Mouse (Mus musculus): ENCODE measurements around the gene Npl.

DNA sequence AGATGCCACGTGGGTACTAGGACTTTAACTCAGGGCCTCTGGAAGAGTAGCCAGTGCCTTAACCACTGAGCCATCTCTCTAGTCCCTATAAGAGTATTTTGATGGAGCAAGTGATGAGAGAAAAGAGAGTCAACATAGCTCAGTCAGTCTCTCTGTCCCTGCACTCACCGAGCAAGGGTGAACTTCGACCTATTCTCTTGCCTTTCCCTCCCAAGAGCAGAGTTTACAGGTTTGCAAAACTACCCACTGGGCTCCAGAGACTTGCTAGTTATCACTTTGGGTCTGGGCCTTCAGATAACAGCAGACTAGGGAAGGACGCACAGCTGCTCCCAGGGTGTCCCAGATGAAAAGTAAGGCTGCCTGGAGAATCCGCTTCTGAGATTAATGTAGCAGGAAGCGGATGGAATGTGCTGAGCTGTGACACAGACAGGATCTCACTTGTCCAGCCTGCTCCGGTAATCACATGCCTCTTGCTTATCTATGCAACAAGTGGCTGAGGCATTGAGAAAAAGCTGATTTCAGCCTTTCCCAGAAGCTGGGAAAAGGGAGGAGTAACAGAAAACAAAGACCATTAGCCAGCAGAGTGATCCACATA is 7.0 kb downstream of the Npl start:
- 0 out of 2 replicates have a peak, but pooled peaks have one; percentile 8 for TF ChIP-seq CTCF (IDR thresholded peaks at IDR 0.05; ENCODE audit: low read depth, low read length)
- TF ChIP-seq POLR2A (IDR thresholded peaks at IDR 0.05; ENCODE audit: borderline replicate concordance, low read depth, low read length), result no peak

All from bone marrow macrophage, adult 2 months (primary cell).